Comparison of ENCODE assay signal across 22 mouse cellular contexts in the genomic region with DNA sequence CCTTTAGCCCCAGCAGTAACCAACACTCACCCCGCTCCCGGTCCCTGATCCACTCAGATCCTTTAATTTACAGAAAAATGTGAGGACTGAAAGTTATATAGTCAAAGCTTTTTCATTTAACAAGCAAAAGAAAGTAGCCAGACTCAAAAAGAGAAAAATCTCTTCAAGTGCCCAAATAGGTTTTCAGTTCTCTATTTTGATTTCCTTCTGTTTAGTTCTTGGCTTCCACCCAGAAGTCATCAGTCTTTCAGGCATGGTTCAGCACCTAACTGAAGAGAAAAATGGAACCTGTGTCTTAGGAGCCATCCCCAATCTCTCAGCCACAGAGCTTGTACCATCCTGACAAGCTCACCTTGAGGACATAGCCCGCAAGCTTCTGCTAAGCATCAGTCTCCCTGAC.
"Had no signal": no experiment of that assay in that cellular context is flagged by ENCODE, and none has a peak within 500 bp of the region (broad histone marks: within the 10 kb centered on the region; RNA-seq: fewer than 3 reads in every experiment).

No protein-coding gene starts in this region.

- H3K9ac ChIP-seq: limb, embryonic 13.5 days; liver, embryonic 12.5 days; liver, embryonic 15.5 days; lung, embryonic 15.5 days; midbrain, embryonic 12.5 days; midbrain, embryonic 15.5 days; neural tube, embryonic 15.5 days had no signal

- H3K27ac ChIP-seq: kidney, postnatal 0 days; layer of hippocampus, adult 2 months; limb, embryonic 10.5 days; limb, embryonic 13.5 days; liver, embryonic 12.5 days; liver, embryonic 15.5 days; lung, embryonic 15.5 days; midbrain, embryonic 12.5 days; midbrain, embryonic 15.5 days; neural tube, embryonic 15.5 days; stomach, postnatal 0 days had no signal

- H3K4me2 ChIP-seq: limb, embryonic 13.5 days; liver, embryonic 12.5 days; liver, embryonic 15.5 days; lung, embryonic 15.5 days; midbrain, embryonic 12.5 days; midbrain, embryonic 15.5 days; neural tube, embryonic 15.5 days had no signal

- ATAC-seq: liver, embryonic 12.5 days; midbrain, embryonic 15.5 days had no signal

- H3K27me3 ChIP-seq: limb, embryonic 13.5 days; liver, embryonic 12.5 days; liver, embryonic 15.5 days; lung, embryonic 15.5 days; midbrain, embryonic 12.5 days; midbrain, embryonic 15.5 days; neural tube, embryonic 15.5 days had no signal

- H3K9me3 ChIP-seq: limb, embryonic 10.5 days; limb, embryonic 13.5 days; liver, embryonic 12.5 days; liver, embryonic 15.5 days; lung, embryonic 15.5 days; midbrain, embryonic 12.5 days; midbrain, embryonic 15.5 days; neural tube, embryonic 15.5 days had no signal

- H3K36me3 ChIP-seq: limb, embryonic 13.5 days; liver, embryonic 12.5 days; liver, embryonic 15.5 days; lung, embryonic 15.5 days; midbrain, embryonic 12.5 days; midbrain, embryonic 15.5 days; neural tube, embryonic 15.5 days had no signal

- DNase-seq: kidney, postnatal 25 days; layer of hippocampus, adult 9-11 months; liver; lung, adult 18-20 months; lung, postnatal 10 days; lung, postnatal 36 days; retina, postnatal 1 day; thymus, adult 2 months; thymus, postnatal 14 days; thymus, postnatal 4 days had no signal

- H3K4me3 ChIP-seq: layer of hippocampus, adult 2 months; limb, embryonic 10.5 days; limb, embryonic 13.5 days; liver, embryonic 12.5 days; liver, embryonic 15.5 days; lung, embryonic 15.5 days; midbrain, embryonic 12.5 days; midbrain, embryonic 15.5 days; myocyte; neural tube, embryonic 15.5 days had no signal
